Mouse (Mus musculus) limb, embryonic 13.5 days (tissue): ENCODE measurements around the gene Zfp536. TPM values are rescaled to one million over a fixed set of nuclear protein-coding genes. Genes with fewer than 3 reads are reported as not detected.

Experiments used
- ATAC-seq: fragments of 200-750 bp; cut with Nextera tagmentation; 2 replicates; pipeline ENCODE4 v1.8.0; 2017; ENCODE audit warnings: low read depth, moderate number of reproducible peaks, moderate TSS enrichment; ENCODE audit not compliant: low FRiP score
- H3K27ac ChIP-seq: fragments of 300-500 bp; sonication (generic); 2 replicates; pipeline ENCODE4 v1.5.1; 2015; ENCODE audit warnings: inconsistent platforms, mild to moderate bottlenecking, moderate library complexity
- H3K27me3 ChIP-seq: fragments of 300-500 bp; sonication (generic); 2 replicates; pipeline ENCODE4 v1.6.1; 2015; ENCODE audit warnings: mild to moderate bottlenecking, inconsistent platforms
- H3K36me3 ChIP-seq: fragments of 300-500 bp; sonication (generic); 2 replicates; pipeline ENCODE4 v1.6.1; 2015; ENCODE audit warnings: inconsistent platforms, mild to moderate bottlenecking, moderate library complexity
- H3K4me1 ChIP-seq: fragments of 300-500 bp; sonication (generic); 2 replicates; pipeline ENCODE4 v1.6.1; 2015; ENCODE audit warnings: inconsistent platforms
- H3K4me2 ChIP-seq: fragments of 300-500 bp; sonication (generic); replicated peaks from 2 replicates; pipeline ENCODE4 v1.6.1; 2015; ENCODE audit warnings: inconsistent platforms, mild to moderate bottlenecking, moderate library complexity
- H3K4me3 ChIP-seq: fragments of 300-500 bp; sonication (generic); 2 replicates; pipeline ENCODE4 v1.5.1; 2015; ENCODE audit warnings: moderate library complexity, mild to moderate bottlenecking, inconsistent platforms
- H3K9ac ChIP-seq: fragments of 300-500 bp; sonication (generic); 2 replicates; pipeline ENCODE4 v1.6.1; 2015; ENCODE audit warnings: mild to moderate bottlenecking, inconsistent platforms
- H3K9me3 ChIP-seq: fragments of 300-500 bp; sonication (generic); 2 replicates; pipeline ENCODE4 v1.6.1; 2016; ENCODE audit warnings: inconsistent platforms
- WGBS: fragments of 180-500 bp; shearing (Covaris S2); methylation state at CpG from one replicate; pipeline ENCODE4 v1.1.7; 2015; 5-methylcytosine and 5-hydroxymethylcytosine counted together
- polyA plus RNA-seq: library from polyadenylated mRNA; unstranded; fragments of >200 nt; fragmentation: Nextera tagmentation; extraction: Ambion mirVana; gene quantifications from 2 replicates; pipeline ENCODE4 v1.2.1, GENCODE M21; 2015

The Zfp536 gene
- polyA plus RNA-seq, 1 experiment from 2014 or later, result 6.6 TPM

GRCm38 (mm10) chr7:37663676-37664365 lies 109.6 kb downstream of the Zfp536 start:
- Histone ChIP-seq H3K27ac (no peak overlapping the region), H3K27me3 (no peaks in the 10 kb centered on the region), H3K4me1 (peaks cover 14% of the 10 kb centered on the region), H3K9me3 (no peaks in the 10 kb centered on the region), H3K9ac (no peak overlapping the region), H3K4me3 (no peak overlapping the region), H3K4me2 (no peak overlapping the region), H3K36me3 (no peaks in the 10 kb centered on the region)
- no peak for ATAC-seq
- 87% methylated on average over 7 of the region's 7 CpGs for WGBS

- 86% methylated on average over 11 of the region's 11 CpGs for WGBS
- no peak overlapping the region for H3K9ac ChIP-seq
- no peak for ATAC-seq
- no peaks in the 10 kb centered on the region for H3K27me3 ChIP-seq
- no peak overlapping the region for H3K4me3 ChIP-seq
- no peaks in the 10 kb centered on the region for H3K4me1 ChIP-seq
- no peaks in the 10 kb centered on the region for H3K36me3 ChIP-seq
- no peak overlapping the region for H3K27ac ChIP-seq
- no peaks in the 10 kb centered on the region for H3K9me3 ChIP-seq
- no peak overlapping the region for H3K4me2 ChIP-seq
These were observed 124.8 kb downstream of the Zfp536 start for GRCm38 (mm10) chr7:37648671-37649070.

GRCm38 (mm10) chr7:37647917-37648615 lies 125.4 kb downstream of the Zfp536 start:
- Histone ChIP-seq H3K9ac (no peak overlapping the region), H3K9me3 (no peaks in the 10 kb centered on the region), H3K4me2 (no peak overlapping the region), H3K36me3 (no peaks in the 10 kb centered on the region), H3K4me3 (no peak overlapping the region), H3K4me1 (no peaks in the 10 kb centered on the region), H3K27ac (no peak overlapping the region), H3K27me3 (no peaks in the 10 kb centered on the region)
- no peak for ATAC-seq
- 89% methylated on average over 21 of the region's 21 CpGs for WGBS

GRCm38 (mm10) chr7:37639740-37640397 lies 133.6 kb downstream of the Zfp536 start:
- Histone ChIP-seq H3K36me3 (no peaks in the 10 kb centered on the region), H3K27ac (no peak overlapping the region), H3K9ac (no peak overlapping the region), H3K27me3 (no peaks in the 10 kb centered on the region), H3K4me2 (peak overlapping the region; percentile 16), H3K4me1 (peaks cover 11% of the 10 kb centered on the region), H3K9me3 (0 out of 2 replicates have a peak, but pooled peaks cover 3% of the 10 kb centered on the region), H3K4me3 (no peak overlapping the region)
- ATAC-seq, result no peak
- 20% methylated on average over 12 of the region's 12 CpGs for WGBS

DNA sequence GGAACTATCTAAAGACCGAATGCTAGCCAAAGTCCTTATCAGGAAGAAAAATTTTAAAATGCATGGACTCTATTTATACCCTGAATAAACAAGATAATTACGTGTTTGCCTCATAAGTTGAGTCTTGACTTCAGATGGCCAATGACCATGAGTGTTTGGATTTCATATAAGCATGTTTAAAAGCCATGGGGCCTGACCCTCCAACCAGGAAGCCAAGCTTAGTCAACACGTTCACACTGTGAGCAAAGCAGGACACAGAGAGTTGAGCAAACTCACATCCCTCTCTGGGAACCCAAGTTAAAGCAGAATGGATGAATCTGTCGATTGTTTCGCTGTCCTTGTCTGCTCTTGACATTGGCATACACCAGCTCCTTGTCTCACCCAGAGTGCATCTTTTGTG lies 138.6 kb downstream of the Zfp536 start:
- Histone ChIP-seq H3K4me2 (no peak overlapping the region), H3K27me3 (no peaks in the 10 kb centered on the region), H3K4me1 (peaks cover 7% of the 10 kb centered on the region), H3K27ac (no peak overlapping the region), H3K9me3 (0 out of 2 replicates have a peak, but pooled peaks cover 3% of the 10 kb centered on the region), H3K4me3 (no peak overlapping the region), H3K9ac (no peak overlapping the region), H3K36me3 (no peaks in the 10 kb centered on the region)
- 78% methylated on average over 5 of the region's 5 CpGs for WGBS
- ATAC-seq, result no peak

DNA sequence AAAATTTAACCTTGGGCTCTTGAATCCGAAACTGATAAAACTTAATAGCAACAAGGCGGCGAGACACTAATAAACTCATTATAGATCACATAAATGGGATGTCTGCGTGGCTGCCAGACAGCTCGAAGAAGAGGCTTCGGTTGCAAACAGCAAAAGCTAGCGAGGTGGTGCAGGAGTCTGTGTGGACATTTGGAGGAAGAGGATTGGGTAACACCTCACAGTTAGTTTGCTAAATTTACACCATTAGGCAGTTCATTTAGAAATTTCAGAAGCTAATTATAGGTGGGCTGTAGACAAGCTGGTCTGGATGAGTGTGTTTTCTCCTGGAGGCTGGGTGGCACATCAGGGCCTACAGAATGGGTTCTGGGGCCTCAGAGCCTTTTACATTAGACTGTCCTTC lies 143.0 kb downstream of the Zfp536 start:
- ATAC-seq, result no peak
- Histone ChIP-seq H3K9ac (no peak overlapping the region), H3K27me3 (peaks cover 8% of the 10 kb centered on the region), H3K9me3 (no peaks in the 10 kb centered on the region), H3K27ac (no peak overlapping the region), H3K4me1 (peaks cover 8% of the 10 kb centered on the region; the same call in 1 of the 2 replicates), H3K4me3 (no peak overlapping the region), H3K4me2 (no peak overlapping the region), H3K36me3 (no peaks in the 10 kb centered on the region)
- WGBS, result 66% methylated on average over 7 of the region's 7 CpGs

DNA sequence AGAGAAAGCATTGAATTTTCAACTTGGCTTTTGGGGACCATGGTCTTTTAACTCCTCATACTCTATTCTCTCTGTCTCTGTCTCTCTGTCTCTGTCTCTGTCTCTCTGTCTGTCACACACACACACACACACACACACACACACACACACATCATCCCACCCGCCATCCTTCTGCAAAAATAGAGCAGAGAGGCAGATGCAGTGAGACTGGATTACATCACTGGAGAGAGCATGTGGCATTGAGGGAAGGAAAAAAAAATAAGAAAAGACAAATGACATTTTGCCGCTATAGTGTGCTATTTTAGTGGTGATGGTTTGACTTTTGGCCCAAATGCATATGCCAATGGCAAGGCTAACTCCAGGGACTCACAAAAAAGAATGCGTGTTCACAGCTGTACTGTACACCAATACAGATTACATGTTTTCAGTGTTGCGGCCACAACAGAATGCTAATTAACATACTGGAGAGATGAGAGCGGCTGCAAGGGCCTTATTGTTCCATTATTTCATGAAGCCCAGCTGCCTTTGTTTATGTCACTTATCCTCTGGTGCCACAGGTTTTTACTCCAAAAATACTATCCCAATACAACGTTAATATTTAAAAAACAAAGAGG lies 145.4 kb downstream of the Zfp536 start:
- no peak for ATAC-seq
- WGBS, result 71% methylated on average over 6 of the region's 6 CpGs
- Histone ChIP-seq H3K4me2 (no peak overlapping the region), H3K4me3 (no peak overlapping the region), H3K4me1 (peaks cover 18% of the 10 kb centered on the region; the same call in 1 of the 2 replicates), H3K9me3 (no peaks in the 10 kb centered on the region), H3K36me3 (no peaks in the 10 kb centered on the region), H3K27ac (no peak overlapping the region), H3K27me3 (peaks cover 19% of the 10 kb centered on the region), H3K9ac (no peak overlapping the region)

DNA sequence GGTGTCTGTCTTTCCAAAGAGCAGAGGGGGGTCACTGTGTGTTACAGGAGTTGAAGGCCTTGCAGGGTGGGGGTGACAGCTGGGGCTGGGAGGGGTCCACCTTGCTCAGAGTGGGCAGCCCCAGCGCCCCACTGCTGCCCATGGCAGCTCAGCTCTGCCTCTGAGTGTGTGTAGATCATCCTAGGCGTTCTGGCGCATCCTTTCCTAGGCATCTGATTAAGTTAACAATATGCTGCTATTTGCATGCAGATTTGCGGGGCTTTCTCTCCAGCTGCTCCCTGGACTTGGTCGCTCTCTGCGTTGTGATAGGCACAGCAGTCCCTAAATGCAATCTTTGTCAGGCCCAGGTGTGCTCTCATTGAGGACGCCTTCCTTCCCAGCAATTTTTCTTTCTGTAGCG lies 147.7 kb downstream of the Zfp536 start:
- Histone ChIP-seq H3K36me3 (no peaks in the 10 kb centered on the region), H3K4me1 (peaks cover 18% of the 10 kb centered on the region; the same call in 1 of the 2 replicates), H3K9me3 (no peaks in the 10 kb centered on the region), H3K4me2 (no peak overlapping the region), H3K27me3 (peaks cover 24% of the 10 kb centered on the region), H3K9ac (no peak overlapping the region), H3K4me3 (no peak overlapping the region), H3K27ac (no peak overlapping the region)
- 32% methylated on average over 8 of the region's 8 CpGs for WGBS
- no peak for ATAC-seq

- peak; percentile 60; the same call in 1 of the 2 replicates for ATAC-seq
- 5% methylated on average over 20 of the region's 20 CpGs for WGBS
- Histone ChIP-seq H3K27me3 (peaks cover 24% of the 10 kb centered on the region), H3K4me3 (peak overlapping the region; percentile 53), H3K9ac (peak overlapping the region; percentile 69), H3K27ac (no peak overlapping the region), H3K9me3 (no peaks in the 10 kb centered on the region), H3K4me1 (peaks cover 16% of the 10 kb centered on the region; the same call in 1 of the 2 replicates), H3K4me2 (peak overlapping the region; percentile 84), H3K36me3 (no peaks in the 10 kb centered on the region)
These were observed 148.6 kb downstream of the Zfp536 start for GRCm38 (mm10) chr7:37624759-37625340.

DNA sequence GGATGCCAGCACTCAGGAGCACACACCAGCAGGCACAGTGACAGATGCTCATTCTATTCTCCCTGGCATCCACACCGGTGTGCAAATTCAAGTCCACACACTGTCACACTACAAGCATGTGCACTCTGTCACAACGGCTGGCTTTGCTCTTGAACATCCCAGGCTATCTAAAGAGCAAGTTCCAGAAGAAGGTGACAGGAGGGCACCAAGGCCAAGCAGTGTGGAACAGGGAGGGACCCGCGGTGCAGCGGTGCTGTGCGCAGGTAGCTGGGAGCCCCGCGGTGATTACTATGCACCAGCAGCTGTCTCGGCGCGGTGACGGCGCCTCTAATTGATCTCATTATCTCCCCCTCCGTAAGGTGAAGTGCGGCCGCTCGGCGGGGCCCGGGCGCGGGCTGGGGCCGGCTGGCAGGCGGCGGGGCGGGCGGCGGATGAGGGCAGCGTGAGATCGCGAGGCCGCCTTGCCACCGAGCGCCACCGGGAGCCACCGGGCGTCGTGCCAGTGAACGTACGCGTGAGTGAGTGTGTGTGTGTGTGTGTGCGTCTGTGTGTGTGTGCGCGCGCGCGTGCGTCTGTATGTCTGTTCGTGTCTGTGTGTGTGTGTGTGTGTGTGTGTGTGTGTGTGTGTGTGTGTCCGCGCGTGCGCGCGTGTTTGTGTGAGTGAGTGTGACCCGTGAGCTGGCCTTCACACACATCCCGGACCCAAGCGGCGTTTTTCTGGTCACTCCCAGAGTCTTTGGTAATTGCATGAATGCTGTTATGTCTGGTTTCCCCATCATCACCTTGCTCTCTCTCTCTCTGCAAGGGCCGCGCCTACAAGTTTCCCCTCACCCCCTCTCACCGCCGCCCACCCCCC lies 149.3 kb downstream of the Zfp536 start:
- WGBS, result 2% methylated on average over 39 of the region's 62 CpGs
- Histone ChIP-seq H3K4me2 (peak overlapping the region; percentile 84), H3K4me1 (peaks cover 11% of the 10 kb centered on the region; the same call in 1 of the 2 replicates), H3K27me3 (peaks cover 24% of the 10 kb centered on the region), H3K27ac (no peak overlapping the region), H3K4me3 (peak overlapping the region; percentile 53), H3K9me3 (no peaks in the 10 kb centered on the region), H3K36me3 (no peaks in the 10 kb centered on the region), H3K9ac (peak overlapping the region; percentile 69)
- peak; percentile 63 for ATAC-seq

GRCm38 (mm10) chr7:37619254-37619653 lies 154.2 kb downstream of the Zfp536 start:
- H3K27me3 ChIP-seq, result peaks cover 17% of the 10 kb centered on the region
- no peak overlapping the region for H3K4me2 ChIP-seq
- no peak overlapping the region for H3K27ac ChIP-seq
- WGBS, result 47% methylated on average over 7 of the region's 7 CpGs
- ATAC-seq, result no peak
- H3K4me3 ChIP-seq, result no peak overlapping the region
- no peaks in the 10 kb centered on the region for H3K9me3 ChIP-seq
- no peak overlapping the region for H3K9ac ChIP-seq
- H3K36me3 ChIP-seq, result no peaks in the 10 kb centered on the region
- H3K4me1 ChIP-seq, result 0 out of 2 replicates have a peak, but pooled peaks cover 5% of the 10 kb centered on the region
